Mouse (Mus musculus) bone marrow, adult 2 months (tissue): ENCODE data around the gene 1700021F07Rik.

Source experiments
- CTCF ChIP-seq: fragments of 200-500 bp; IDR thresholded peaks from 2 replicates; pipeline ENCODE4 v1.5.1; 2011; ENCODE audit warnings: low read length, control low read depth; ENCODE audit not compliant: control insufficient read depth, insufficient read depth
- POLR2A ChIP-seq: fragments of 200-500 bp; IDR thresholded peaks from 2 replicates; pipeline ENCODE4 v1.6.1; 2011; ENCODE audit warnings: low read depth, mild to moderate bottlenecking, control low read depth, low read length, borderline replicate concordance; ENCODE audit not compliant: control insufficient read depth

DNA sequence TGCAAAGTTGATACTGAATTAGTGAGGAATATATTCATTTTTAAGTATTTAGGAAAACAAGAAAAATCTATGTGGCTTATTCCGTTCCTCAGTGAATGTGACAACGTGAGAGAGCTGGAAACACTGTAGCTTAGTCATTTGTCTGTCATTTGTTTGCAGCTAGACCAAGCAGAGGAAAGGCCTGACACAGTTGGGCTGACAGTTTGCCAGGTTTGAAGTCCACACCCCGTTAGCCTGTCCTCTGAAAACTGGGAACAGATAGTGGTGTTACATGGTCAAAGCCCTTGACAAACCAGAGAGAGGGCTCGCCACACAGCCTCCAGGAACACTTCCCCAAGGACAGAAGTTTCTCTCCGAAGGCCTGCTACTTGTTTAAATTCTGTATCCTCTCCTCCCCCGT, 28.3 kb downstream of the 1700021F07Rik start:
- TF ChIP-seq CTCF, result no peak
- no peak for TF ChIP-seq POLR2A
